Mouse (Mus musculus) heart, embryonic 11.5 days (tissue): ENCODE results near the gene Mertk. TPM values are rescaled to one million over a fixed set of nuclear protein-coding genes. Genes with fewer than 3 reads are reported as not detected.
A peak's percentile ranks its signal among the peaks of the same experiment; 100 is the strongest.

Experiments used
- ATAC-seq: fragments of 200-750 bp; cut with Nextera tagmentation; replicated peaks from 2 replicates; pipeline ENCODE4 v1.8.0; 2017; ENCODE audit warnings: moderate library complexity; ENCODE audit not compliant: insufficient number of reproducible peaks, low FRiP score, low TSS enrichment
- H3K27ac ChIP-seq: fragments of 300-500 bp; sonication (generic); 2 replicates; pipeline ENCODE4 v1.5.1; 2014; ENCODE audit warnings: mild to moderate bottlenecking, low read depth, low read length
- H3K27me3 ChIP-seq: fragments of 300-500 bp; sonication (generic); 2 replicates; pipeline ENCODE4 v1.6.1; 2014; ENCODE audit warnings: mild to moderate bottlenecking, low read length, mixed read lengths; ENCODE audit not compliant: control insufficient read depth, insufficient read depth
- H3K36me3 ChIP-seq: fragments of 300-500 bp; sonication (generic); 2 replicates; pipeline ENCODE4 v1.6.1; 2014; ENCODE audit warnings: mild to moderate bottlenecking, low read length, moderate library complexity, mixed read lengths; ENCODE audit not compliant: control insufficient read depth, insufficient read depth
- H3K4me1 ChIP-seq: fragments of 300-500 bp; sonication (generic); 2 replicates; pipeline ENCODE4 v1.6.1; 2014; ENCODE audit warnings: low read length; ENCODE audit not compliant: control insufficient read depth, insufficient read depth
- H3K4me2 ChIP-seq: fragments of 300-500 bp; sonication (generic); 2 replicates; pipeline ENCODE4 v1.6.1; 2014; ENCODE audit warnings: mild to moderate bottlenecking, moderate library complexity
- H3K4me3 ChIP-seq: fragments of 300-500 bp; sonication (generic); 2 replicates; pipeline ENCODE4 v1.5.1; 2014; ENCODE audit warnings: low read depth, low read length
- H3K9ac ChIP-seq: fragments of 300-500 bp; sonication (generic); 2 replicates; pipeline ENCODE4 v1.6.1; 2014; ENCODE audit warnings: mild to moderate bottlenecking, low read depth, low read length, moderate library complexity
- H3K9me3 ChIP-seq: fragments of 300-500 bp; sonication (generic); replicated peaks from 2 replicates; pipeline ENCODE4 v1.6.1; 2016; ENCODE audit warnings: low read length; ENCODE audit not compliant: control insufficient read depth
- WGBS: fragments of 180-500 bp; shearing (Covaris S2); extraction: QIAGEN DNeasy Blood & Tissue Kit; methylation state at CpG from one replicate; pipeline ENCODE4 v1.1.7; 2014; ENCODE audit not compliant: insufficient replicate concordance; 5-methylcytosine and 5-hydroxymethylcytosine counted together
- polyA plus RNA-seq: library from polyadenylated mRNA; unstranded; fragments of >200 nt; fragmentation: Nextera tagmentation; extraction: Ambion mirVana; gene quantifications from 2 replicates; pipeline ENCODE4 v1.2.1, GENCODE M21; 2014

The Mertk gene
- polyA plus RNA-seq, 1 experiment from 2014 or later = 4.1 TPM

GRCm38 (mm10) chr2:128694548-128694947 lies 4.2 kb upstream of the Mertk start:
- Histone ChIP-seq H3K27ac (no peak overlapping the region), H3K9ac (no peak overlapping the region), H3K36me3 (no peaks in the 10 kb centered on the region), H3K27me3 (no peaks in the 10 kb centered on the region), H3K9me3 (no peaks in the 10 kb centered on the region), H3K4me1 (peaks cover 5% of the 10 kb centered on the region; the same call in 1 of the 2 replicates), H3K4me2 (no peak overlapping the region), H3K4me3 (no peak overlapping the region)
- no peak for ATAC-seq

- peaks cover 5% of the 10 kb centered on the region; the same call in 1 of the 2 replicates for H3K4me1 ChIP-seq
- 49% methylated on average over 3 of the region's 3 CpGs for WGBS
- H3K27me3 ChIP-seq = no peaks in the 10 kb centered on the region
- ATAC-seq = no peak
- no peaks in the 10 kb centered on the region for H3K36me3 ChIP-seq
- no peaks in the 10 kb centered on the region for H3K9me3 ChIP-seq
- H3K4me2 ChIP-seq = no peak overlapping the region
- H3K27ac ChIP-seq = no peak overlapping the region
- H3K4me3 ChIP-seq = no peak overlapping the region
- H3K9ac ChIP-seq = no peak overlapping the region
Observed at GRCm38 (mm10) chr2:128696426-128696825, 2.3 kb upstream of the Mertk start.

GRCm38 (mm10) chr2:128697047-128697446 lies 1.7 kb upstream of the Mertk start:
- Histone ChIP-seq H3K4me1 (peaks cover 5% of the 10 kb centered on the region; the same call in 1 of the 2 replicates), H3K4me3 (no peak overlapping the region), H3K27me3 (no peaks in the 10 kb centered on the region), H3K4me2 (no peak overlapping the region), H3K27ac (no peak overlapping the region), H3K9me3 (no peaks in the 10 kb centered on the region), H3K9ac (no peak overlapping the region), H3K36me3 (no peaks in the 10 kb centered on the region)
- no peak for ATAC-seq
- 86% methylated on average over 1 of the region's 1 CpGs for WGBS

GRCm38 (mm10) chr2:128697566-128697965 lies 1.2 kb upstream of the Mertk start:
- WGBS = 53% methylated on average over 5 of the region's 5 CpGs
- Histone ChIP-seq H3K9ac (no peak overlapping the region), H3K4me3 (no peak overlapping the region), H3K27me3 (no peaks in the 10 kb centered on the region), H3K4me2 (peak overlapping the region; percentile 79; the same call in 1 of the 2 replicates), H3K36me3 (no peaks in the 10 kb centered on the region), H3K9me3 (no peaks in the 10 kb centered on the region), H3K27ac (no peak overlapping the region), H3K4me1 (peaks cover 5% of the 10 kb centered on the region; the same call in 1 of the 2 replicates)
- no peak for ATAC-seq

- peak overlapping the region; percentile 79 for H3K4me2 ChIP-seq
- ATAC-seq = peak; percentile 81
- H3K27ac ChIP-seq = peak overlapping the region; percentile 67
- H3K9ac ChIP-seq = peak overlapping the region; percentile 62
- H3K4me3 ChIP-seq = peak overlapping the region; percentile 68
- no peaks in the 10 kb centered on the region for H3K27me3 ChIP-seq
- H3K4me1 ChIP-seq = peaks cover 5% of the 10 kb centered on the region; the same call in 1 of the 2 replicates
- WGBS = under 1% methylated on average over 14 of the region's 14 CpGs
- H3K36me3 ChIP-seq = no peaks in the 10 kb centered on the region
- no peaks in the 10 kb centered on the region for H3K9me3 ChIP-seq
Observed at GRCm38 (mm10) chr2:128698140-128698692, 540 bp upstream of the Mertk start.

- Histone ChIP-seq H3K27ac (peak overlapping the region; percentile 67), H3K4me2 (peak overlapping the region; percentile 79), H3K9me3 (no peaks in the 10 kb centered on the region), H3K4me1 (peaks cover 5% of the 10 kb centered on the region; the same call in 1 of the 2 replicates), H3K9ac (peak overlapping the region; percentile 67), H3K36me3 (no peaks in the 10 kb centered on the region), H3K27me3 (no peaks in the 10 kb centered on the region), H3K4me3 (peak overlapping the region; percentile 68)
- ATAC-seq = no peak; the same call in 1 of the 2 replicates
- WGBS = under 1% methylated on average over 24 of the region's 24 CpGs
Observed at GRCm38 (mm10) chr2:128699201-128699885, 587 bp downstream of the Mertk start.

- no peak overlapping the region for H3K27ac ChIP-seq
- no peaks in the 10 kb centered on the region for H3K9me3 ChIP-seq
- no peak overlapping the region for H3K4me3 ChIP-seq
- no peaks in the 10 kb centered on the region for H3K4me1 ChIP-seq
- ATAC-seq = no peak
- H3K4me2 ChIP-seq = no peak overlapping the region
- no peak overlapping the region for H3K9ac ChIP-seq
- no peaks in the 10 kb centered on the region for H3K36me3 ChIP-seq
- H3K27me3 ChIP-seq = no peaks in the 10 kb centered on the region
- WGBS = 80% methylated on average over 3 of the region's 3 CpGs
Observed at GRCm38 (mm10) chr2:128704474-128704873, 5.7 kb downstream of the Mertk start.

GRCm38 (mm10) chr2:128709264-128709663 lies 10.5 kb downstream of the Mertk start:
- ATAC-seq = no peak
- Histone ChIP-seq H3K4me2 (no peak overlapping the region), H3K36me3 (no peaks in the 10 kb centered on the region), H3K27ac (no peak overlapping the region), H3K9ac (no peak overlapping the region), H3K4me1 (peaks cover 6% of the 10 kb centered on the region; the same call in 1 of the 2 replicates), H3K9me3 (no peaks in the 10 kb centered on the region), H3K4me3 (no peak overlapping the region), H3K27me3 (no peaks in the 10 kb centered on the region)
- WGBS = 35% methylated on average over 6 of the region's 6 CpGs
